Mouse (Mus musculus) liver, adult 10 weeks (tissue): ENCODE measurements around the gene Dzip3. TPM values are rescaled to one million over a fixed set of nuclear protein-coding genes. Genes with fewer than 3 reads are reported as not detected.

Source experiments
- polyA plus RNA-seq: library from polyadenylated mRNA; stranded (reverse); fragments of 350-450 nt; fragmentation: Illumina TruSeq; extraction: RNeasy Lipid Tissue Mini Kit (QIAGEN cat#74804); gene quantifications from one replicate; pipeline ENCODE4 v1.2.3, GENCODE M21; 2014; ENCODE audit warnings: low read depth, low replicate concordance

The Dzip3 gene
- 3.5 TPM for polyA plus RNA-seq

GRCm38 (mm10) chr16:48993559-48994342 is at the start of gene Dzip3, which contains the start of gene Cip2a:
Gene Dzip3, minus strand, starts transcription at chr16:48994165.
Gene Cip2a, plus strand, starts transcription at chr16:48994185.

Other genes starting within 250 kb of the Dzip3 start
- not detected for gene Trat1, start 222.1 kb downstream of the Dzip3 start, polyA plus RNA-seq
- not detected for gene Retnlb, start 177.3 kb downstream of the Dzip3 start, polyA plus RNA-seq
- 1.1 TPM for gene Retnla, start 151.6 kb downstream of the Dzip3 start, polyA plus RNA-seq
- not detected for gene Retnlg, start 121.5 kb downstream of the Dzip3 start, polyA plus RNA-seq
- gene Cip2a, start within 50 bp of the Dzip3 start, polyA plus RNA-seq: 1.9 TPM
- not detected for gene Myh15, start 63.3 kb upstream of the Dzip3 start, polyA plus RNA-seq